Mouse (Mus musculus): Measurements from ENCODE around the gene Pias3. TPM values are rescaled to one million over a fixed set of nuclear protein-coding genes. Genes with fewer than 3 reads are reported as not detected.
"Not testable (repeated sequence)": the region's sequence is repeated elsewhere in the genome, so short reads cannot be mapped to it uniquely, and the experiment has no call there.

Gene Pias3
- polyA plus RNA-seq, 1 experiment from 2014 or later: 35.5 TPM

- Histone ChIP-seq H3K4me2 (ENCODE audit: low read depth, low read length) (no peak overlapping the region), H3K9ac (replicated peaks; ENCODE audit: low read length) (no peak overlapping the region), H3K27ac (replicated peaks; ENCODE audit: low read depth, low read length) (no peak overlapping the region), H3K36me3 (replicated peaks; ENCODE audit: control insufficient read depth, insufficient read depth, low read depth, low read length) (no peaks in the 10 kb centered on the region), H3K9me3 (replicated peaks; ENCODE audit: control insufficient read depth, low read length) (no peaks in the 10 kb centered on the region), H3K4me3 (ENCODE audit: low read depth, low read length) (no peak overlapping the region), H3K4me1 (ENCODE audit: control insufficient read depth, insufficient read depth, low read length) (no peaks in the 10 kb centered on the region), H3K27me3 (ENCODE audit: control insufficient read depth, insufficient read depth, low read length) (no peaks in the 10 kb centered on the region; the same call in 1 of the 2 replicates)
- DNase-seq (ENCODE audit: low spot score) (no peak), ATAC-seq (replicated peaks; ENCODE audit: insufficient number of reproducible peaks, low FRiP score, low TSS enrichment, low read depth) (no peak)
- WGBS: 66% methylated on average over 7 of the region's 7 CpGs
Observed at GRCm38 (mm10) chr3:96678456-96678855, 17.7 kb upstream of the Pias3 start.

GRCm38 (mm10) chr3:96679159-96679674 lies 17.0 kb upstream of the Pias3 start:
- Histone ChIP-seq H3K27ac (replicated peaks; ENCODE audit: low read depth, low read length) (no peak overlapping the region), H3K27me3 (ENCODE audit: control insufficient read depth, insufficient read depth, low read length) (peaks cover 4% of the 10 kb centered on the region; the same call in 1 of the 2 replicates), H3K36me3 (replicated peaks; ENCODE audit: control insufficient read depth, insufficient read depth, low read depth, low read length) (no peaks in the 10 kb centered on the region), H3K9me3 (replicated peaks; ENCODE audit: control insufficient read depth, low read length) (no peaks in the 10 kb centered on the region), H3K4me1 (ENCODE audit: control insufficient read depth, insufficient read depth, low read length) (no peaks in the 10 kb centered on the region), H3K4me2 (ENCODE audit: low read depth, low read length) (no peak overlapping the region), H3K9ac (replicated peaks; ENCODE audit: low read length) (no peak overlapping the region), H3K4me3 (ENCODE audit: low read depth, low read length) (no peak overlapping the region)
- ATAC-seq (replicated peaks; ENCODE audit: insufficient number of reproducible peaks, low FRiP score, low TSS enrichment, low read depth) (no peak), DNase-seq (ENCODE audit: low spot score) (no peak)
- WGBS: 26% methylated on average over 5 of the region's 5 CpGs

- Histone ChIP-seq H3K9ac (replicated peaks; ENCODE audit: low read length) (no peak overlapping the region), H3K27me3 (ENCODE audit: control insufficient read depth, insufficient read depth, low read length) (peaks cover 5% of the 10 kb centered on the region; the same call in 1 of the 2 replicates), H3K4me1 (ENCODE audit: control insufficient read depth, insufficient read depth, low read length) (no peaks in the 10 kb centered on the region), H3K4me3 (ENCODE audit: low read depth, low read length) (no peak overlapping the region), H3K27ac (replicated peaks; ENCODE audit: low read depth, low read length) (no peak overlapping the region), H3K9me3 (replicated peaks; ENCODE audit: control insufficient read depth, low read length) (no peaks in the 10 kb centered on the region), H3K36me3 (replicated peaks; ENCODE audit: control insufficient read depth, insufficient read depth, low read depth, low read length) (no peaks in the 10 kb centered on the region), H3K4me2 (ENCODE audit: low read depth, low read length) (no peak overlapping the region)
- ATAC-seq (replicated peaks; ENCODE audit: insufficient number of reproducible peaks, low FRiP score, low TSS enrichment, low read depth) (no peak), DNase-seq (ENCODE audit: low spot score) (no peak)
- 16% methylated on average over 12 of the region's 12 CpGs for WGBS
Observed at GRCm38 (mm10) chr3:96680269-96680956, 15.8 kb upstream of the Pias3 start.

GRCm38 (mm10) chr3:96683496-96683895 lies 12.7 kb upstream of the Pias3 start:
- no peak overlapping the region for H3K9ac ChIP-seq (replicated peaks; ENCODE audit: low read length)
- H3K27me3 ChIP-seq (ENCODE audit: control insufficient read depth, insufficient read depth, low read length): peaks cover 5% of the 10 kb centered on the region; the same call in 1 of the 2 replicates
- no peak overlapping the region for H3K27ac ChIP-seq (replicated peaks; ENCODE audit: low read depth, low read length)
- H3K4me1 ChIP-seq (ENCODE audit: control insufficient read depth, insufficient read depth, low read length): no peaks in the 10 kb centered on the region
- 83% methylated on average over 3 of the region's 3 CpGs for WGBS
- H3K4me3 ChIP-seq (ENCODE audit: low read depth, low read length): no peak overlapping the region
- no peaks in the 10 kb centered on the region for H3K36me3 ChIP-seq (replicated peaks; ENCODE audit: control insufficient read depth, insufficient read depth, low read depth, low read length)
- no peak overlapping the region for H3K4me2 ChIP-seq (ENCODE audit: low read depth, low read length)
- ATAC-seq (replicated peaks; ENCODE audit: insufficient number of reproducible peaks, low FRiP score, low TSS enrichment, low read depth) (no peak), DNase-seq (ENCODE audit: low spot score) (no peak)
- no peaks in the 10 kb centered on the region for H3K9me3 ChIP-seq (replicated peaks; ENCODE audit: control insufficient read depth, low read length)

- DNase-seq (ENCODE audit: low spot score) (no peak), ATAC-seq (replicated peaks; ENCODE audit: insufficient number of reproducible peaks, low FRiP score, low TSS enrichment, low read depth) (no peak)
- Histone ChIP-seq H3K4me2 (ENCODE audit: low read depth, low read length) (peak overlapping the region; percentile 30; the same call in 1 of the 2 replicates), H3K27me3 (ENCODE audit: control insufficient read depth, insufficient read depth, low read length) (peaks cover 5% of the 10 kb centered on the region; the same call in 1 of the 2 replicates), H3K9ac (replicated peaks; ENCODE audit: low read length) (no peak overlapping the region), H3K4me3 (ENCODE audit: low read depth, low read length) (peak overlapping the region; percentile 14; the same call in 1 of the 2 replicates), H3K36me3 (replicated peaks; ENCODE audit: control insufficient read depth, insufficient read depth, low read depth, low read length) (no peaks in the 10 kb centered on the region), H3K27ac (replicated peaks; ENCODE audit: low read depth, low read length) (no peak overlapping the region), H3K9me3 (replicated peaks; ENCODE audit: control insufficient read depth, low read length) (no peaks in the 10 kb centered on the region), H3K4me1 (ENCODE audit: control insufficient read depth, insufficient read depth, low read length) (no peaks in the 10 kb centered on the region)
- 52% methylated on average over 17 of the region's 17 CpGs for WGBS
Observed at GRCm38 (mm10) chr3:96684151-96684821, 11.9 kb upstream of the Pias3 start.

GRCm38 (mm10) chr3:96684822-96685156 lies 11.4 kb upstream of the Pias3 start:
- no peaks in the 10 kb centered on the region for H3K9me3 ChIP-seq (replicated peaks; ENCODE audit: control insufficient read depth, low read length)
- WGBS: 37% methylated on average over 28 of the region's 28 CpGs
- H3K4me1 ChIP-seq (ENCODE audit: control insufficient read depth, insufficient read depth, low read length): no peaks in the 10 kb centered on the region
- H3K4me2 ChIP-seq (ENCODE audit: low read depth, low read length): peak overlapping the region; percentile 30
- ATAC-seq (replicated peaks; ENCODE audit: insufficient number of reproducible peaks, low FRiP score, low TSS enrichment, low read depth) (no peak), DNase-seq (ENCODE audit: low spot score) (no peak)
- peak overlapping the region; percentile 19; the same call in 1 of the 2 replicates for H3K9ac ChIP-seq (replicated peaks; ENCODE audit: low read length)
- H3K4me3 ChIP-seq (ENCODE audit: low read depth, low read length): peak overlapping the region; percentile 14
- peaks cover 5% of the 10 kb centered on the region; the same call in 1 of the 2 replicates for H3K27me3 ChIP-seq (ENCODE audit: control insufficient read depth, insufficient read depth, low read length)
- no peaks in the 10 kb centered on the region for H3K36me3 ChIP-seq (replicated peaks; ENCODE audit: control insufficient read depth, insufficient read depth, low read depth, low read length)
- H3K27ac ChIP-seq (replicated peaks; ENCODE audit: low read depth, low read length): no peak overlapping the region

GRCm38 (mm10) chr3:96686057-96686456 lies 10.1 kb upstream of the Pias3 start:
- DNase-seq (ENCODE audit: low spot score); ATAC-seq (replicated peaks; ENCODE audit: insufficient number of reproducible peaks, low FRiP score, low TSS enrichment, low read depth); H3K36me3 ChIP-seq (replicated peaks; ENCODE audit: control insufficient read depth, insufficient read depth, low read depth, low read length); H3K4me2 ChIP-seq (ENCODE audit: low read depth, low read length); H3K9me3 ChIP-seq (replicated peaks; ENCODE audit: control insufficient read depth, low read length); H3K27ac ChIP-seq (replicated peaks; ENCODE audit: low read depth, low read length); H3K27me3 ChIP-seq (ENCODE audit: control insufficient read depth, insufficient read depth, low read length); H3K4me3 ChIP-seq (ENCODE audit: low read depth, low read length); H3K9ac ChIP-seq (replicated peaks; ENCODE audit: low read length); H3K4me1 ChIP-seq (ENCODE audit: control insufficient read depth, insufficient read depth, low read length): not testable (repeated sequence)
- 88% methylated on average over 5 of the region's 5 CpGs for WGBS

- Histone ChIP-seq H3K27me3 (ENCODE audit: control insufficient read depth, insufficient read depth, low read length) (peaks cover 5% of the 10 kb centered on the region; the same call in 1 of the 2 replicates), H3K36me3 (replicated peaks; ENCODE audit: control insufficient read depth, insufficient read depth, low read depth, low read length) (no peaks in the 10 kb centered on the region), H3K9me3 (replicated peaks; ENCODE audit: control insufficient read depth, low read length) (no peaks in the 10 kb centered on the region), H3K4me3 (ENCODE audit: low read depth, low read length) (no peak overlapping the region), H3K4me2 (ENCODE audit: low read depth, low read length) (no peak overlapping the region), H3K27ac (replicated peaks; ENCODE audit: low read depth, low read length) (no peak overlapping the region), H3K4me1 (ENCODE audit: control insufficient read depth, insufficient read depth, low read length) (no peaks in the 10 kb centered on the region), H3K9ac (replicated peaks; ENCODE audit: low read length) (no peak overlapping the region)
- ATAC-seq (replicated peaks; ENCODE audit: insufficient number of reproducible peaks, low FRiP score, low TSS enrichment, low read depth) (no peak), DNase-seq (ENCODE audit: low spot score) (no peak)
- WGBS: 84% methylated on average over 11 of the region's 11 CpGs
Observed at GRCm38 (mm10) chr3:96688854-96689253, 7.3 kb upstream of the Pias3 start.
